Mouse (Mus musculus) forebrain, embryonic 12.5 days (tissue): ENCODE results near the gene Pbx4. TPM values are rescaled to one million over a fixed set of nuclear protein-coding genes. Genes with fewer than 3 reads are reported as not detected.

Experiments
- ATAC-seq: fragments of 200-750 bp; cut with Nextera tagmentation; 2 replicates; pipeline ENCODE4 v1.8.0; 2017; ENCODE audit warnings: moderate TSS enrichment; ENCODE audit not compliant: low FRiP score
- H3K27ac ChIP-seq: fragments of 300-500 bp; sonication (generic); 2 replicates; pipeline ENCODE4 v1.5.1; 2016; ENCODE audit warnings: mild to moderate bottlenecking
- H3K27me3 ChIP-seq: fragments of 300-500 bp; sonication (generic); 2 replicates; pipeline ENCODE4 v1.6.1; 2016; ENCODE audit warnings: mild to moderate bottlenecking
- H3K36me3 ChIP-seq: fragments of 300-500 bp; sonication (generic); replicated peaks from 2 replicates; pipeline ENCODE4 v1.6.1; 2016; ENCODE audit warnings: mild to moderate bottlenecking
- H3K4me1 ChIP-seq: fragments of 300-500 bp; sonication (generic); 2 replicates; pipeline ENCODE4 v1.6.1; 2016
- H3K4me2 ChIP-seq: fragments of 300-500 bp; sonication (generic); 2 replicates; pipeline ENCODE4 v1.6.1; 2016; ENCODE audit warnings: mild to moderate bottlenecking, moderate library complexity
- H3K4me3 ChIP-seq: fragments of 300-500 bp; sonication (generic); replicated peaks from 2 replicates; pipeline ENCODE4 v1.5.1; 2016; ENCODE audit warnings: mild to moderate bottlenecking
- H3K9ac ChIP-seq: fragments of 300-500 bp; sonication (generic); 2 replicates; pipeline ENCODE4 v1.6.1; 2016; ENCODE audit warnings: mild to moderate bottlenecking
- H3K9me3 ChIP-seq: fragments of 300-500 bp; sonication (generic); 2 replicates; pipeline ENCODE4 v1.6.1; 2016
- WGBS: fragments of 180-500 bp; shearing (Covaris S2); methylation state at CpG from one replicate; pipeline ENCODE4 v1.1.7; 2016; 5-methylcytosine and 5-hydroxymethylcytosine counted together
- polyA plus RNA-seq: library from polyadenylated mRNA; unstranded; fragments of >200 nt; fragmentation: Nextera tagmentation; extraction: Ambion mirVana; gene quantifications from 2 replicates; pipeline ENCODE4 v1.2.1, GENCODE M21; 2016

Gene Pbx4
- polyA plus RNA-seq, 1 experiment from 2014 or later, result 54.0 TPM

- no peaks in the 10 kb centered on the region for H3K9me3 ChIP-seq
- ATAC-seq, result no peak
- 68% methylated on average over 2 of the region's 2 CpGs for WGBS
- H3K36me3 ChIP-seq, result peaks cover 60% of the 10 kb centered on the region
- H3K9ac ChIP-seq, result no peak overlapping the region
- H3K4me2 ChIP-seq, result no peak overlapping the region
- H3K27ac ChIP-seq, result no peak overlapping the region
- H3K4me1 ChIP-seq, result no peaks in the 10 kb centered on the region
- H3K27me3 ChIP-seq, result no peaks in the 10 kb centered on the region
- H3K4me3 ChIP-seq, result no peak overlapping the region
These were observed 29.0 kb downstream of the Pbx4 start for GRCm38 (mm10) chr8:69861251-69861650.

- WGBS, result 93% methylated on average over 5 of the region's 5 CpGs
- Histone ChIP-seq H3K4me3 (no peak overlapping the region), H3K36me3 (peaks cover 61% of the 10 kb centered on the region), H3K9me3 (no peaks in the 10 kb centered on the region), H3K27me3 (no peaks in the 10 kb centered on the region), H3K27ac (no peak overlapping the region), H3K4me2 (no peak overlapping the region), H3K4me1 (no peaks in the 10 kb centered on the region), H3K9ac (no peak overlapping the region)
- no peak for ATAC-seq
These were observed 31.2 kb downstream of the Pbx4 start for GRCm38 (mm10) chr8:69863387-69864020.

- WGBS, result 79% methylated on average over 5 of the region's 5 CpGs
These were observed 31.9 kb downstream of the Pbx4 start for GRCm38 (mm10) chr8:69864180-69864579.

GRCm38 (mm10) chr8:69867696-69868326 is 35.5 kb downstream of the Pbx4 start:
- Histone ChIP-seq H3K36me3 (peaks cover 48% of the 10 kb centered on the region), H3K9me3 (no peaks in the 10 kb centered on the region), H3K27ac (no peak overlapping the region), H3K9ac (no peak overlapping the region), H3K4me3 (no peak overlapping the region), H3K4me2 (no peak overlapping the region), H3K27me3 (no peaks in the 10 kb centered on the region), H3K4me1 (no peaks in the 10 kb centered on the region)
- WGBS, result 86% methylated on average over 5 of the region's 5 CpGs
- ATAC-seq, result no peak

More at GRCm38 (mm10) chr8:69864180-69864579, 31.9 kb downstream of the Pbx4 start:
- H3K36me3 ChIP-seq, result peaks cover 57% of the 10 kb centered on the region
- no peaks in the 10 kb centered on the region for H3K4me1 ChIP-seq
- no peak overlapping the region for H3K9ac ChIP-seq
- H3K27me3 ChIP-seq, result no peaks in the 10 kb centered on the region
- H3K27ac ChIP-seq, result no peak overlapping the region
- ATAC-seq, result no peak
- H3K4me2 ChIP-seq, result no peak overlapping the region
- H3K9me3 ChIP-seq, result no peaks in the 10 kb centered on the region
- no peak overlapping the region for H3K4me3 ChIP-seq

GRCm38 (mm10) chr8:69870003-69870765 is 37.9 kb downstream of the Pbx4 start:
- 91% methylated on average over 11 of the region's 11 CpGs for WGBS
- no peak overlapping the region for H3K4me2 ChIP-seq
- H3K9ac ChIP-seq, result no peak overlapping the region
- no peaks in the 10 kb centered on the region for H3K9me3 ChIP-seq
- H3K4me3 ChIP-seq, result no peak overlapping the region
- no peaks in the 10 kb centered on the region for H3K27me3 ChIP-seq
- H3K36me3 ChIP-seq, result peaks cover 30% of the 10 kb centered on the region
- no peak overlapping the region for H3K27ac ChIP-seq
- no peaks in the 10 kb centered on the region for H3K4me1 ChIP-seq
- ATAC-seq, result no peak

- Histone ChIP-seq H3K4me3 (no peak overlapping the region), H3K4me1 (no peaks in the 10 kb centered on the region), H3K4me2 (no peak overlapping the region), H3K36me3 (peaks cover 23% of the 10 kb centered on the region), H3K27me3 (peaks cover under 1% of the 10 kb centered on the region; the same call in 1 of the 2 replicates), H3K27ac (no peak overlapping the region), H3K9me3 (no peaks in the 10 kb centered on the region), H3K9ac (no peak overlapping the region)
- WGBS, result 91% methylated on average over 6 of the region's 6 CpGs
- ATAC-seq, result no peak
These were observed 38.6 kb downstream of the Pbx4 start for GRCm38 (mm10) chr8:69870907-69871306.

GRCm38 (mm10) chr8:69874155-69874554 is 41.9 kb downstream of the Pbx4 start:
- Histone ChIP-seq H3K4me2 (no peak overlapping the region), H3K4me1 (no peaks in the 10 kb centered on the region), H3K36me3 (peaks cover 18% of the 10 kb centered on the region), H3K27me3 (peaks cover 29% of the 10 kb centered on the region), H3K9me3 (no peaks in the 10 kb centered on the region), H3K4me3 (no peak overlapping the region), H3K9ac (no peak overlapping the region), H3K27ac (no peak overlapping the region)
- 12% methylated on average over 9 of the region's 9 CpGs for WGBS
- ATAC-seq, result no peak

- Histone ChIP-seq H3K27me3 (peaks cover 34% of the 10 kb centered on the region), H3K4me1 (no peaks in the 10 kb centered on the region), H3K9ac (no peak overlapping the region), H3K36me3 (peaks cover 18% of the 10 kb centered on the region), H3K27ac (no peak overlapping the region), H3K9me3 (no peaks in the 10 kb centered on the region), H3K4me3 (no peak overlapping the region), H3K4me2 (no peak overlapping the region)
- ATAC-seq, result no peak
- 91% methylated on average over 13 of the region's 13 CpGs for WGBS
These were observed 42.4 kb downstream of the Pbx4 start for GRCm38 (mm10) chr8:69874654-69875053.

GRCm38 (mm10) chr8:69876097-69876496 is 43.8 kb downstream of the Pbx4 start:
- no peak overlapping the region for H3K27ac ChIP-seq
- H3K36me3 ChIP-seq, result peaks cover 11% of the 10 kb centered on the region
- H3K4me1 ChIP-seq, result peaks cover 3% of the 10 kb centered on the region
- ATAC-seq, result no peak
- WGBS, result 45% methylated on average over 10 of the region's 10 CpGs
- H3K9ac ChIP-seq, result no peak overlapping the region
- peaks cover 48% of the 10 kb centered on the region for H3K27me3 ChIP-seq
- H3K4me3 ChIP-seq, result no peak overlapping the region
- no peak overlapping the region for H3K4me2 ChIP-seq
- H3K9me3 ChIP-seq, result no peaks in the 10 kb centered on the region

- 76% methylated on average over 10 of the region's 10 CpGs for WGBS
These were observed 44.7 kb downstream of the Pbx4 start for GRCm38 (mm10) chr8:69876967-69877366.

GRCm38 (mm10) chr8:69877396-69877795 is 45.1 kb downstream of the Pbx4 start:
- 0 out of 2 replicates have a peak, but pooled peaks cover 3% of the 10 kb centered on the region for H3K9me3 ChIP-seq
- peaks cover 16% of the 10 kb centered on the region for H3K4me1 ChIP-seq

More at GRCm38 (mm10) chr8:69876967-69877366, 44.7 kb downstream of the Pbx4 start:
- Histone ChIP-seq H3K9me3 (0 out of 2 replicates have a peak, but pooled peaks cover 3% of the 10 kb centered on the region), H3K36me3 (peaks cover 3% of the 10 kb centered on the region; the same call in 1 of the 2 replicates), H3K27ac (no peak overlapping the region), H3K4me1 (peaks cover 12% of the 10 kb centered on the region), H3K9ac (no peak overlapping the region), H3K27me3 (peaks cover 57% of the 10 kb centered on the region), H3K4me3 (no peak overlapping the region), H3K4me2 (no peak overlapping the region)
- ATAC-seq, result no peak

GRCm38 (mm10) chr8:69877992-69878391 is 45.7 kb downstream of the Pbx4 start:
- Histone ChIP-seq H3K4me1 (peaks cover 19% of the 10 kb centered on the region), H3K27ac (no peak overlapping the region), H3K27me3 (peaks cover 67% of the 10 kb centered on the region), H3K9ac (no peak overlapping the region), H3K36me3 (no peaks in the 10 kb centered on the region), H3K4me2 (no peak overlapping the region), H3K9me3 (0 out of 2 replicates have a peak, but pooled peaks cover 3% of the 10 kb centered on the region), H3K4me3 (no peak overlapping the region)
- no peak for ATAC-seq
- WGBS, result 62% methylated on average over 3 of the region's 3 CpGs

More at GRCm38 (mm10) chr8:69877396-69877795, 45.1 kb downstream of the Pbx4 start:
- no peak overlapping the region for H3K27ac ChIP-seq
- H3K4me2 ChIP-seq, result no peak overlapping the region
- no peak for ATAC-seq
- no peak overlapping the region for H3K9ac ChIP-seq
- 91% methylated on average over 4 of the region's 4 CpGs for WGBS
- no peak overlapping the region for H3K4me3 ChIP-seq
- H3K36me3 ChIP-seq, result no peaks in the 10 kb centered on the region; the same call in 1 of the 2 replicates
- H3K27me3 ChIP-seq, result peaks cover 61% of the 10 kb centered on the region
